ENCODE assay signal across 9 mouse cellular contexts in the genomic region with DNA sequence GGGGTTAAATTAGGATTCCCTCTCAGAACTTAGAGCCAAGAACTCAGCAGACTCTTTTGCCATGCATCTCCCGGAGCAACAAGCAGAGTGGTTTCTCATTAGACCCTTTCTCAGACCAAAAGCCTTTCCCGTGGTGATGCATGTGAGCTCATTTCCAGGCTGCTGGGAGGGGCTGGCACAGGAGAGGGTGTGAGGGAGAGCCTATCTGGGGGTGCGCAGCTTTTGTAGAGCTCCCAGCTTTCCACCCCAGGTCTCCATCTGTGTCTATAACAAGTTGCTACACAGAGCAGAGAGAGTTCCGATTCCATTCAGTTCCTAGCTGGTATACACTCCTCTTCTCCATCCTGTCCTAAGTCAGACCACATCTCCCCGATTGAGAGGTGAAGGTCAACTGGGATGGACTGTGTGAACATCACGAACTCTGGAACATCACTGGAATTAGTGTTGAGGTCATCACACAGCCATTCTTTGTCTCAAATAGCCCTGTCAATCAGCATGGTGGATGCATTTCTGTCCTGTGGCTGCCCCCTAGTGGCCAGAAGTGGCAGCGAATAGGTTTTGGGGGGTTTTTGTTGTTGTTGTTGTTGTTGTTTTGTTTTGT. TPM values are rescaled to one million over a fixed set of nuclear protein-coding genes. Genes with fewer than 3 reads are reported as not detected.
DNase-seq lines count a peak whose midpoint lies in the region; ATAC-seq and TF ChIP-seq lines count a peak whose summit lies in the region.
"Had no signal": no experiment of that assay in that cellular context is flagged by ENCODE, and none has a peak within 500 bp of the region (broad histone marks: within the 10 kb centered on the region; RNA-seq: fewer than 3 reads in every experiment).

No protein-coding gene starts in this region.

- 48% methylated on average over 7 of the region's 7 CpGs for WGBS in intestine, embryonic 14.5 days
- 52% methylated on average over 7 of the region's 7 CpGs for WGBS in intestine, embryonic 15.5 days
- WGBS in limb, embryonic 10.5 days = 58% methylated on average over 7 of the region's 7 CpGs

- H3K27me3 ChIP-seq in intestine, embryonic 14.5 days (replicated peaks; ENCODE audit: control insufficient read depth, insufficient read depth, low read length) = no peaks in the 10 kb centered on the region
- no peaks in the 10 kb centered on the region for H3K27me3 ChIP-seq in intestine, embryonic 15.5 days (replicated peaks)
- peaks cover 8% of the 10 kb centered on the region; the same call in 1 of the 2 replicates for H3K27me3 ChIP-seq in G1E (ENCODE audit: insufficient read depth, low read length)
- H3K27me3 ChIP-seq in limb, embryonic 10.5 days (ENCODE audit: low read depth, poor library complexity, severe bottlenecking) = no peaks in the 10 kb centered on the region

- no peak for ATAC-seq in intestine, embryonic 14.5 days (replicated peaks; ENCODE audit: low FRiP score, low TSS enrichment, low read depth)
- no peak for ATAC-seq in intestine, embryonic 15.5 days
- ATAC-seq in G1E (ENCODE audit: extremely low read depth, insufficient number of reproducible peaks, low FRiP score, poor library complexity, severe bottlenecking) = no peak

- peaks cover 8% of the 10 kb centered on the region; the same call in 1 of the 2 replicates for H3K4me1 ChIP-seq in intestine, embryonic 14.5 days (replicated peaks; ENCODE audit: control insufficient read depth, insufficient read depth, low read length)
- H3K4me1 ChIP-seq in intestine, embryonic 15.5 days (replicated peaks) = peaks cover 20% of the 10 kb centered on the region
- H3K4me1 ChIP-seq in G1E (ENCODE audit: insufficient read depth, low read depth, low read length) = no peaks in the 10 kb centered on the region
- peaks cover 4% of the 10 kb centered on the region for H3K4me1 ChIP-seq in limb, embryonic 10.5 days

- H3K9me3 ChIP-seq in intestine, embryonic 14.5 days (ENCODE audit: control insufficient read depth, low read length) = no peaks in the 10 kb centered on the region
- H3K9me3 ChIP-seq in intestine, embryonic 15.5 days = no peaks in the 10 kb centered on the region
- no peaks in the 10 kb centered on the region for H3K9me3 ChIP-seq in G1E (replicated peaks)
- H3K9me3 ChIP-seq in limb, embryonic 10.5 days (replicated peaks) = no peaks in the 10 kb centered on the region

- no peak overlapping the region for H3K27ac ChIP-seq in intestine, embryonic 14.5 days (ENCODE audit: low read depth)
- H3K27ac ChIP-seq in intestine, embryonic 15.5 days = no peak overlapping the region
- H3K27ac ChIP-seq in limb, embryonic 10.5 days = 0 out of 2 replicates have a peak overlapping the region, but pooled peaks have one; percentile 6
- H3K27ac ChIP-seq: macrophage had no signal

- H3K4me3 ChIP-seq in intestine, embryonic 14.5 days (ENCODE audit: low read depth, low read length) = no peak overlapping the region
- no peak overlapping the region for H3K4me3 ChIP-seq in intestine, embryonic 15.5 days (replicated peaks)
- no peak overlapping the region for H3K4me3 ChIP-seq in G1E (ENCODE audit: low read depth, low read length)
- H3K4me3 ChIP-seq in limb, embryonic 10.5 days = no peak overlapping the region

- TF ChIP-seq CTCF in G1E (IDR thresholded peaks at IDR 0.05; ENCODE audit: low read depth, low read length) = peak; percentile 80

- H3K36me3 ChIP-seq in intestine, embryonic 14.5 days (ENCODE audit: control insufficient read depth, insufficient read depth, low read length) = no peaks in the 10 kb centered on the region
- no peaks in the 10 kb centered on the region for H3K36me3 ChIP-seq in intestine, embryonic 15.5 days
- H3K36me3 ChIP-seq in G1E (replicated peaks) = no peaks in the 10 kb centered on the region
- no peaks in the 10 kb centered on the region for H3K36me3 ChIP-seq in limb, embryonic 10.5 days

- H3K4me2 ChIP-seq in intestine, embryonic 14.5 days (ENCODE audit: low read length) = no peak overlapping the region
- H3K4me2 ChIP-seq in intestine, embryonic 15.5 days (replicated peaks) = no peak overlapping the region

- DNase-seq in intestine, embryonic 14.5 days (ENCODE audit: low spot score) = peak; percentile 72
- peak; percentile 10 for DNase-seq in G1E (ENCODE audit: low spot score)
- peak; percentile 70 for DNase-seq in embryo, embryonic 10.5 days (ENCODE audit: low spot score)
- peak; percentile 67 for DNase-seq in heart, postnatal 4 days
- DNase-seq in limb, embryonic 10.5 days (ENCODE audit: low spot score) = peak; percentile 60
- peak; percentile 56 for DNase-seq in neural tube, embryonic 10.5 days (ENCODE audit: extremely low spot score, low spot score)
- DNase-seq in ovary, postnatal 14 days (ENCODE audit: low spot score) = no peak

- no peak overlapping the region for H3K9ac ChIP-seq in intestine, embryonic 14.5 days (ENCODE audit: low read length)
- no peak overlapping the region for H3K9ac ChIP-seq in intestine, embryonic 15.5 days

RNA-seq across cellular contexts. Expression of a gene that starts 38.4 kb away (rescaled TPM):
- polyA plus RNA-seq in intestine, embryonic 14.5 days (2014; fragmentation: Nextera tagmentation; extraction: Ambion mirVana) = 0.13 and 0.38 TPM in 2 replicates
- 0.88 and 1.9 TPM in 2 replicates for polyA plus RNA-seq in intestine, embryonic 15.5 days (2015; fragmentation: Nextera tagmentation; extraction: Ambion mirVana)
- total RNA-seq in G1E (2014; fragmentation: Nextera tagmentation) (not detected in 2 replicates), G1E (2017) (0.17 and 0.27 TPM in 2 replicates)
- not detected in 2 replicates for polyA plus RNA-seq in G1E (2012)
- under 1 TPM; 0.54 to 0.60 TPM for total RNA-seq in heart, postnatal 4 days (2021)
- polyA plus RNA-seq in limb, embryonic 10.5 days (2016; fragmentation: Nextera tagmentation; extraction: Ambion mirVana) = 0.70 TPM in 1 of 2 replicates, not detected in the other
